Mouse (Mus musculus) thymus, postnatal 4 days (tissue): ENCODE results near the gene Pdgfb.

ENCODE experiments used
- DNase-seq: peaks from one replicate; pipeline ENCODE4 v3.0.0; 2021

Pdgfb gene

GRCm38 (mm10) chr15:79952504-79953231, 62.1 kb downstream of the Pdgfb start:
- no peak for DNase-seq

DNA sequence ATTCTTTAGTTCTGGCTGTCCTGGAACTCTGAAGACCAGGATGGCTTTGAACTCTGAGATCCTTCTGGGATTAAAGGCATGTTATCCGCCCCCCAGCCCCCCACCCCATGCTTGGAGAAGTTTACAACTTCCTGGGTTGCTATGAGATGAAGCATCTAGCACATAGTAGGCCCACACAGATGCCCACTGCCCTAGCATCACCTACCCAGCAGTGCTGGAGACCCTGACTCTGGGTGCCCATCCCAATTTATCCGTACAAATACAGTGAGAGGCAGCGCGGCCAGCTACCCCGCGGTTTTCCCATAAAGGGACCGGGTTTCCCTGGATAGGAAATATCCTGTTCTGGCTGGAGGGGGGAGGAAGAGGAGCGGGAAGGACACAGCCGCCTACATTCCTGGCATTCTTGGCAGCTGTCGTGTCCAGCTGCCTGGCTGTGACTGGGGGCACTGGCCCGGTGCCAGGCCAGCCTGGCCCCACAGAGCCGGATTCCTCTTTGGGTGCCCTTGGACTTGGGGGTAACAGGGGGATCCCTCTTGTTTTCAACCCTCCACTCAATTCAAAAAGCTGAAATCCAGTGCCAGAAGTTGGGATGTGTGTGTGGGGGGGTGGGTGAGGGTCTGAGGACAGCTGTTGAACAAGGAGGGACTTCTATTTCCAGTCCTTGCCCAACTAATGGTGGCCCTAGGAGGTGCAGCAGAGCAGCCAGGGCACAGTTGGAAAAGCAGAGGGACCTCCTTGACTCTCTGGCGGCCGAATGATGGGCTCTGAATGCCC, 62.9 kb downstream of the Pdgfb start:
- no peak for DNase-seq

DNA sequence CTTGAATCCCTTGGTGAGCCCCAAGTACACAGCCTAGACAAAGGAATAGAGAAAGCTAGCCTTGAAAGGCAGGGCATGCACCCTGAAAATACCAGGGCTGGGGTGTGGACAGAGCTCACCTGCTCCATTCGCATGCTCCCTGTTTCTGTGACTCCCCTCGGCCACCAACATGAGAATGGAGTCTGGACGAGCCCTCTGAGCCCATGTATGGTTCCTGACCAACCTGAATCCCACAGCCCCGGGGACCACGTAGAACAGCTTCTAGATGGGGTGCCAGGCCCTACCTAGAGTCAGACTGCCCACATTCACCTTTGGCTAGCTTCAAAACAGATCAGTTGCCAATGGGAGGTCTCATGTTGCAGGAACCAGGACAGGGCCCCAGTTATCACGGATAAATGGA, 63.6 kb downstream of the Pdgfb start:
- DNase-seq, result no peak

DNA sequence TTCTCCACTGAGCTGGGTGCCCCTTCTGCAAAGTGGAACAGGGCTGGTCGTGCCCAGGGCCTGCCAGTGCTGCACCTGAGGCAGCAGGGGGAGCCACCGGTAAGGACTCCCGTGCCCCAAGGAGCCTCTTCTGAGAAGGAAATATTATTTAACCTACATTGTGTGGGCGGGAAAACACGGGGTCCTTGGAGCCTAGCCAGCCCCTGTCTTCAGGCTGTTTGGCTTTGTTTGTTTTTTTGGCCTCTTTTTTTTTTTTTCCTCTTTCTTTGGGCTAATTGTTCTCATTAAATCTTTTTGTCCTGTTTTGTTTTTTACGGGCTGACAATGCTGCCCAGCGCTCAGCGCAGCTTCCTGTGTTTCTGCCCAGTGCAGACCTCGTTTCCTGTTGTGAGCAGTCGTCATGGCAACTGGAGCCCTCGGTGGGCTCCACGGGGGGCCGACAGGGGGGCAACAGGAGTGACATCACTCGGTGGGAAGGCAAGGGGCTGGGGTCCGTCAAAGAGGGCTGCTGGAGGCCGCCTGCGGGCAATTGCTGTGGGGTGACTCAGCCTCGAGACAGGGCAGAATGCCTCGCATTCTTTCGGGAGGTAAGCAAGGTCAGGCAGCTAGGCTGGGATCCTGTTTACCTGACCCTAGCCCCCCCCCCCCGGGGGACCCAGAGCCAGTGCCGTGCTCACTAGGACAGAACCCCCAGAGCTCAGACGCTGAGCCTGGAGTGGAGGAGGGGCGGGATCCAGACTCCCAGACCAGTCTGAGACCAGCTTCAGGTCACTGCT, 64.3 kb downstream of the Pdgfb start:
- peak; percentile 92 for DNase-seq

DNA sequence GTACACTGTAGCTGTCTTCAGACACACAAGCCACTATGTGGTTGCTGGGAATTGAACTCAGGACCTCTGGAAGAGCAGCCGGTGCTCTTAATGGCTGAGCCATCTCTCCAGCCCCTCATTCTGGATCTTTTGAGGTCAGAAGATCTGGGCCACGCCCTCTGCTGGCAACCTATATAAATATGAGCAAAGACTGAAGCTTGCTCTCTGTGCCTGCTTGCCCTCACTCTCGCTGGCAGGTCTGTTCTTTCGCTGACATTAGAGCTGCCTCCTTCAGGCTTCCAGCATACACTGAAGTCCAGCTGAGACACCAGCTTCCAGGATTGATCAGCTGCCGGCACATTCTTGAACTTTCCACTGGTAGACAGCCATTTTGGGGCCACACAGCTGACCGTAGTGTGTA, 67.1 kb downstream of the Pdgfb start:
- DNase-seq, result no peak

- DNase-seq, result peak; percentile 76
Observed at GRCm38 (mm10) chr15:79946790-79947189, 68.0 kb downstream of the Pdgfb start.

GRCm38 (mm10) chr15:79946022-79946421, 68.8 kb downstream of the Pdgfb start:
- DNase-seq, result peak; percentile 93
